In the genomic region with DNA sequence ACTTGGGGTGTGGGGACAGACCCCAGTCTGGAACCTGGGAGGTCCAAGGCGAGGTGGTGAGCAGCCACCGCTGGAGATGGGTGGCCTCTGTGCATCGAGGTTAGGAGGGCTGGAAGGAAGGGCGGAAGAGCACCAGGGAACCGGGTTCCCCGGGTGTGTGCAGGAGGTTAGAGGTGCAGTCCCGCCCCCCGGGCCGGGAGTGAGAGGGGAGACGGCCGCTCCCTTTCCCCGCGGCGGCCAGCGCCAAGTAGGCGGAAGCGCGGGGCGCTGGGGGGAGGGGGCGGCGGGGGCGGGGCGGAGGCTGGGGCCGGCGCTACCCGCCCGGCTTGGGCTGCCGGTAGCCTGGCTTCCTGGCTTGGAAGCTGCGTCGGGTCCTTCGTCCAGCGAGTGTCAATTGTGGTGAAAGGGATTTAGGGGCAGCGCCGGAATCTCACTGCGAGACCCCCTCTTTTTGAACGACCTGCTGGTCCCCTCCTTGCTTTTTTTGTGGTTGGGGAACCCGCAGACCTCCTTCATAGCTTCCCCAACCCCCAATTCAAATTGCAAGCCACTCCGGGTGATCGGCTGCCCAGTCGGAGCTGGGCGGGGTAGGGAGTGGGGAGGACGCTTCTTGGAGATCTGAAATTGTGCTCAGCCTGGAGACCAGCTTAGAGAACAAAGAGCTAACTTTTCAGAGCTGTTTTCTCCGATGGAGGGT, we compare ENCODE assay signal across 8 mouse cellular contexts. TPM values are rescaled to one million over a fixed set of nuclear protein-coding genes. Genes with fewer than 3 reads are reported as not detected.
A peak's percentile ranks its signal among the peaks of the same experiment; 100 is the strongest.
DNase-seq lines count a peak whose midpoint lies in the region; ATAC-seq lines count a peak whose summit lies in the region.

No protein-coding gene starts in this region.

- H3K4me2 ChIP-seq in embryonic facial prominence, embryonic 11.5 days (ENCODE audit: low read depth, low read length) = peak overlapping the region; percentile 84
- H3K4me2 ChIP-seq in heart, embryonic 12.5 days = peak overlapping the region; percentile 78
- peak overlapping the region; percentile 90 for H3K4me2 ChIP-seq in kidney, embryonic 15.5 days

- DNase-seq in embryonic facial prominence, embryonic 11.5 days (ENCODE audit: low spot score) = peak; percentile 75
- peak; percentile 84 for DNase-seq in lung, postnatal 25 days (ENCODE audit: low spot score)
- DNase-seq in retina, postnatal 1 day = peak; percentile 76
- DNase-seq in frontal cortex, postnatal 36 days (ENCODE audit: low spot score in 2 of 2) = no peak

- peaks cover 16% of the 10 kb centered on the region for H3K4me1 ChIP-seq in embryonic facial prominence, embryonic 11.5 days (ENCODE audit: control insufficient read depth, insufficient read depth, low read length)
- H3K4me1 ChIP-seq in heart, embryonic 12.5 days (replicated peaks) = peaks cover 37% of the 10 kb centered on the region
- peaks cover 58% of the 10 kb centered on the region for H3K4me1 ChIP-seq in kidney, embryonic 15.5 days

- H3K9ac ChIP-seq in embryonic facial prominence, embryonic 11.5 days (replicated peaks; ENCODE audit: low read length) = peak overlapping the region; percentile 80
- peak overlapping the region; percentile 87 for H3K9ac ChIP-seq in heart, embryonic 12.5 days
- peak overlapping the region; percentile 87 for H3K9ac ChIP-seq in kidney, embryonic 15.5 days

- H3K4me3 ChIP-seq in embryonic facial prominence, embryonic 11.5 days (ENCODE audit: low read depth, low read length) = peak overlapping the region; percentile 87
- peak overlapping the region; percentile 71 for H3K4me3 ChIP-seq in heart, embryonic 12.5 days
- peak overlapping the region; percentile 83 for H3K4me3 ChIP-seq in kidney, embryonic 15.5 days (replicated peaks)

- WGBS in embryonic facial prominence, embryonic 11.5 days = 0% methylated on average over 28 of the region's 43 CpGs
- WGBS in heart, embryonic 12.5 days = under 1% methylated on average over 30 of the region's 43 CpGs
- under 1% methylated on average over 32 of the region's 43 CpGs for WGBS in kidney, embryonic 15.5 days

- no peaks in the 10 kb centered on the region for H3K27me3 ChIP-seq in embryonic facial prominence, embryonic 11.5 days (ENCODE audit: control insufficient read depth, insufficient read depth, low read length)
- H3K27me3 ChIP-seq in heart, embryonic 12.5 days (replicated peaks) = no peaks in the 10 kb centered on the region
- H3K27me3 ChIP-seq in kidney, embryonic 15.5 days = no peaks in the 10 kb centered on the region

- ATAC-seq in CD4-positive, CD25-positive, alpha-beta regulatory T cell, adult 4 months = peak; percentile 48
- ATAC-seq in activated CD4-positive, CD25-positive, alpha-beta regulatory T cell, adult 4 months = peak; percentile 45
- ATAC-seq in embryonic facial prominence, embryonic 11.5 days (replicated peaks; ENCODE audit: insufficient number of reproducible peaks, low FRiP score, low TSS enrichment, low read depth) = peak; percentile 63
- peak; percentile 74 for ATAC-seq in heart, embryonic 12.5 days (ENCODE audit: insufficient number of reproducible peaks, low FRiP score)
- ATAC-seq in kidney, embryonic 15.5 days (replicated peaks; ENCODE audit: low FRiP score) = peak; percentile 63

- peak overlapping the region; percentile 92 for H3K27ac ChIP-seq in embryonic facial prominence, embryonic 11.5 days (replicated peaks; ENCODE audit: low read depth, low read length)
- peak overlapping the region; percentile 81 for H3K27ac ChIP-seq in heart, embryonic 12.5 days (ENCODE audit: poor library complexity, severe bottlenecking)
- H3K27ac ChIP-seq in kidney, embryonic 15.5 days = peak overlapping the region; percentile 99

- no peaks in the 10 kb centered on the region for H3K36me3 ChIP-seq in embryonic facial prominence, embryonic 11.5 days (replicated peaks; ENCODE audit: control insufficient read depth, insufficient read depth, low read depth, low read length)
- H3K36me3 ChIP-seq in heart, embryonic 12.5 days = 0 out of 2 replicates have a peak, but pooled peaks cover 2% of the 10 kb centered on the region
- H3K36me3 ChIP-seq in kidney, embryonic 15.5 days = no peaks in the 10 kb centered on the region

- H3K9me3 ChIP-seq in embryonic facial prominence, embryonic 11.5 days (replicated peaks; ENCODE audit: control insufficient read depth, low read length) = no peaks in the 10 kb centered on the region
- H3K9me3 ChIP-seq in heart, embryonic 12.5 days (replicated peaks) = no peaks in the 10 kb centered on the region
- H3K9me3 ChIP-seq in kidney, embryonic 15.5 days (replicated peaks) = no peaks in the 10 kb centered on the region

RNA-seq across cellular contexts. Expression of a gene that starts 1.3 kb away (rescaled TPM):
- polyA plus RNA-seq in CD4-positive, CD25-positive, alpha-beta regulatory T cell, adult 4 months (2017; shearing (Covaris generic)) = 10 to 100 TPM; 46.4 to 49.9 TPM
- 10 to 100 TPM; 44.4 to 52.4 TPM for polyA plus RNA-seq in activated CD4-positive, CD25-positive, alpha-beta regulatory T cell, adult 4 months (2017; shearing (Covaris generic))
- polyA plus RNA-seq in embryonic facial prominence, embryonic 11.5 days (2014; fragmentation: Nextera tagmentation; extraction: Ambion mirVana) = 62.6 and 67.8 TPM in 2 replicates
- polyA plus RNA-seq in heart, embryonic 12.5 days (2016; fragmentation: Nextera tagmentation; extraction: Ambion mirVana) = 46.9 and 49.5 TPM in 2 replicates
- 104 and 108 TPM in 2 replicates for polyA plus RNA-seq in kidney, embryonic 15.5 days (2015; fragmentation: Nextera tagmentation; extraction: Ambion mirVana)

RNA-seq across cellular contexts. Expression of a gene that starts 17.9 kb away (rescaled TPM):
- 1,000 to 10,000 TPM in 1 of 2 experiments, 100 to 1,000 TPM in 1; 884 to 1,093 TPM for polyA plus RNA-seq in CD4-positive, CD25-positive, alpha-beta regulatory T cell, adult 4 months (2017; shearing (Covaris generic))
- polyA plus RNA-seq in activated CD4-positive, CD25-positive, alpha-beta regulatory T cell, adult 4 months (2017; shearing (Covaris generic)) = 1,000 to 10,000 TPM; 1,077 to 1,095 TPM
- 524 and 537 TPM in 2 replicates for polyA plus RNA-seq in embryonic facial prominence, embryonic 11.5 days (2014; fragmentation: Nextera tagmentation; extraction: Ambion mirVana)
- polyA plus RNA-seq in heart, embryonic 12.5 days (2016; fragmentation: Nextera tagmentation; extraction: Ambion mirVana) = 404 and 410 TPM in 2 replicates
- polyA plus RNA-seq in kidney, embryonic 15.5 days (2015; fragmentation: Nextera tagmentation; extraction: Ambion mirVana) = 565 and 652 TPM in 2 replicates

RNA-seq across cellular contexts. Expression of a gene that starts 24.4 kb away (rescaled TPM):
- polyA plus RNA-seq in CD4-positive, CD25-positive, alpha-beta regulatory T cell, adult 4 months (2017; shearing (Covaris generic)) = not detected
- under 1 TPM in 1 of 2 experiments, not detected in 1; 0.74 TPM for polyA plus RNA-seq in activated CD4-positive, CD25-positive, alpha-beta regulatory T cell, adult 4 months (2017; shearing (Covaris generic))
- polyA plus RNA-seq in embryonic facial prominence, embryonic 11.5 days (2014; fragmentation: Nextera tagmentation; extraction: Ambion mirVana) = not detected in 2 replicates
- polyA plus RNA-seq in heart, embryonic 12.5 days (2016; fragmentation: Nextera tagmentation; extraction: Ambion mirVana) = not detected in 2 replicates
- polyA plus RNA-seq in kidney, embryonic 15.5 days (2015; fragmentation: Nextera tagmentation; extraction: Ambion mirVana) = 0.62 and 0.67 TPM in 2 replicates

RNA-seq across cellular contexts. Expression of a gene that starts 33.8 kb away (rescaled TPM):
- 10 to 100 TPM; 25.2 to 33.8 TPM for polyA plus RNA-seq in CD4-positive, CD25-positive, alpha-beta regulatory T cell, adult 4 months (2017; shearing (Covaris generic))
- 10 to 100 TPM; 21.3 to 22.8 TPM for polyA plus RNA-seq in activated CD4-positive, CD25-positive, alpha-beta regulatory T cell, adult 4 months (2017; shearing (Covaris generic))
- 12.9 and 13.1 TPM in 2 replicates for polyA plus RNA-seq in embryonic facial prominence, embryonic 11.5 days (2014; fragmentation: Nextera tagmentation; extraction: Ambion mirVana)
- 10.9 and 11.4 TPM in 2 replicates for polyA plus RNA-seq in heart, embryonic 12.5 days (2016; fragmentation: Nextera tagmentation; extraction: Ambion mirVana)
- 19.2 and 19.5 TPM in 2 replicates for polyA plus RNA-seq in kidney, embryonic 15.5 days (2015; fragmentation: Nextera tagmentation; extraction: Ambion mirVana)

RNA-seq across cellular contexts. Expression of a gene that starts 40.4 kb away (rescaled TPM):
- polyA plus RNA-seq in CD4-positive, CD25-positive, alpha-beta regulatory T cell, adult 4 months (2017; shearing (Covaris generic)) = 1 to 10 TPM; 1.4 TPM
- polyA plus RNA-seq in activated CD4-positive, CD25-positive, alpha-beta regulatory T cell, adult 4 months (2017; shearing (Covaris generic)) = 1 to 10 TPM; 1.6 to 1.7 TPM
- polyA plus RNA-seq in embryonic facial prominence, embryonic 11.5 days (2014; fragmentation: Nextera tagmentation; extraction: Ambion mirVana) = 15.4 and 20.0 TPM in 2 replicates
- polyA plus RNA-seq in heart, embryonic 12.5 days (2016; fragmentation: Nextera tagmentation; extraction: Ambion mirVana) = 6.9 and 7.4 TPM in 2 replicates
- 7.4 and 7.5 TPM in 2 replicates for polyA plus RNA-seq in kidney, embryonic 15.5 days (2015; fragmentation: Nextera tagmentation; extraction: Ambion mirVana)

Comparison
In these comparisons a context has a peak if more than half of its experiments do, and no peak if none do; other contexts are left out.
1. DNase-seq: peak in embryonic facial prominence, embryonic 11.5 days (single experiment), lung, postnatal 25 days (single experiment) and retina, postnatal 1 day (single experiment); none in frontal cortex, postnatal 36 days (0 of 2).
2. Peak in every context shown above with its lines, with median percentiles within 50 percentile points of each other: ATAC-seq, H3K27ac ChIP-seq, H3K4me2 ChIP-seq, H3K4me3 ChIP-seq and H3K9ac ChIP-seq.